Comparison of ENCODE assay signal across 8 mouse cellular contexts in genomic region chr4:145129956-145130548, GRCm38 (mm10).
A peak's percentile ranks its signal among the peaks of the same experiment; 100 is the strongest.
DNase-seq lines count a peak whose midpoint lies in the region; ATAC-seq and TF ChIP-seq lines count a peak whose summit lies in the region.

No protein-coding gene starts in this region.

- POLR2A ChIA-PET in Patski (lab: Charles Lee) = interaction anchor here (0.5 to 0.8 kb wide), 3 partner anchors 172 to 236 kb away, joined by 3 to 4 read pairs (median 4); no protein-coding TSS in a partner anchor

- H3K27me3 ChIP-seq in Patski = no peaks in the 10 kb centered on the region

- peak; percentile 39 for DNase-seq in Patski (ENCODE audit: low read depth, low spot score)
- DNase-seq in gastrocnemius, postnatal 10 days = peak; percentile 62
- peak; percentile 56 for DNase-seq in large intestine, adult 2 months (ENCODE audit: low read depth, low spot score)
- DNase-seq in lung, postnatal 25 days (ENCODE audit: low spot score) = peak; percentile 83
- peak; percentile 29 for DNase-seq in urinary bladder, postnatal 10 days (ENCODE audit: low spot score)
- no peak for DNase-seq in retina, embryonic 14.5 days (ENCODE audit: low spot score)
- no peak for DNase-seq in embryo, embryonic 11 days

- in situ Hi-C loops in Patski (cut with MboI; ENCODE audit: low pct_unique_long_range_greater_than_20kb) = loop anchor here (5.0 to 10.0 kb wide), 2 partner anchors 238 to 365 kb away; partner anchors contain the start of gene Dhrs3

- ATAC-seq in Patski = peak; percentile 51
- ATAC-seq in cerebellum, adult (ENCODE audit: insufficient number of reproducible peaks, low FRiP score, low TSS enrichment) = peak; percentile 61; the same call in 1 of the 2 replicates

- TF ChIP-seq CTCF in Patski (IDR thresholded peaks at IDR 0.05) = no peak

- CTCF ChIA-PET in Patski (lab: Charles Lee) = interaction anchor here (0.9 to 1.2 kb wide), 3 partner anchors 9 to 26 kb away, joined by 3 to 4 read pairs (median 3); no protein-coding TSS in a partner anchor

Comparison
In these comparisons a context has a peak if more than half of its experiments do, and no peak if none do; other contexts are left out.
1. DNase-seq: peak in Patski (single experiment), gastrocnemius, postnatal 10 days (single experiment), large intestine, adult 2 months (single experiment), lung, postnatal 25 days (single experiment) and urinary bladder, postnatal 10 days (single experiment); none in retina, embryonic 14.5 days (single experiment) and embryo, embryonic 11 days (single experiment).